19 mouse cellular contexts compared by ENCODE assay signal in the genomic region with DNA sequence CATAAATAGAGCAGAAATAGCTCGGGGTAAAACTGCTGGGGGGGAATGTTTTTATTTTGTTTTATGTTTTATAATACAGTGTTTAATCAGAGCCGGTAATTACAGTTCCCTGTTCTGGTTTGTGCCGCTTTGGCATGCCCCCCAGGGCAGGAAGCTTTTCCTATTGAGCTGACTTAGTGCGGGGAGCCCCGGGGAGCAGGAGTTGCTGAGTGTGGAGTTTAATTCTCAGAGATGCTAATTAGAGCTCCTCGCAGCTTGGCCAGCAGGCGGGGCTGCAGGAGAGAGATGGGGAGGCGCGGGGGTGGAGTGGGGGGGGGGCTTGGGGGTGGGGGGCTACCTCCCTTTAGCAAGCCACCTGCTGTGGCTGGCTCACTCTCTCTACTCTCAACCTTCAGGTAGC.
A peak's percentile ranks its signal among the peaks of the same experiment; 100 is the strongest.
DNase-seq lines count a peak whose midpoint lies in the region; ATAC-seq and TF ChIP-seq lines count a peak whose summit lies in the region.
"Had no signal": no experiment of that assay in that cellular context is flagged by ENCODE, and none has a peak within 500 bp of the region (broad histone marks: within the 10 kb centered on the region; RNA-seq: fewer than 3 reads in every experiment).

No protein-coding gene starts in this region.

- H3K4me2 ChIP-seq in kidney, embryonic 16.5 days (replicated peaks; ENCODE audit: low read depth, low read length), result no peak overlapping the region
- no peak overlapping the region for H3K4me2 ChIP-seq in forebrain, embryonic 16.5 days (ENCODE audit: low read length)
- H3K4me2 ChIP-seq: hindbrain, embryonic 13.5 days; intestine, embryonic 15.5 days; liver, embryonic 15.5 days; lung, embryonic 15.5 days had no signal

- TF ChIP-seq POLR2A in brain, embryonic 14.5 days (IDR thresholded peaks at IDR 0.05; ENCODE audit: borderline replicate concordance, extremely low read depth, insufficient read depth, insufficient read length, poor library complexity, severe bottlenecking), result no peak

- peak; percentile 28; the same call in 1 of the 2 replicates for TF ChIP-seq CTCF in brain, embryonic 14.5 days (IDR thresholded peaks at IDR 0.05; ENCODE audit: borderline replicate concordance, extremely low read depth, insufficient read depth, insufficient read length)

- H3K4me3 ChIP-seq in kidney, embryonic 16.5 days (ENCODE audit: low read length), result no peak overlapping the region
- no peak overlapping the region for H3K4me3 ChIP-seq in forebrain, embryonic 16.5 days (replicated peaks; ENCODE audit: low read length)
- H3K4me3 ChIP-seq: hindbrain, embryonic 13.5 days; intestine, embryonic 15.5 days; limb, embryonic 10.5 days; liver, embryonic 15.5 days; lung, embryonic 15.5 days had no signal

- H3K4me1 ChIP-seq in kidney, embryonic 16.5 days (ENCODE audit: insufficient read depth, low read length), result peaks cover 10% of the 10 kb centered on the region; the same call in 1 of the 2 replicates
- H3K4me1 ChIP-seq in forebrain, embryonic 16.5 days (replicated peaks; ENCODE audit: control insufficient read depth, insufficient read depth, low read length), result peaks cover 20% of the 10 kb centered on the region
- H3K4me1 ChIP-seq: liver, embryonic 15.5 days had no signal

- H3K36me3 ChIP-seq in kidney, embryonic 16.5 days (ENCODE audit: insufficient read depth, low read length), result no peaks in the 10 kb centered on the region
- no peaks in the 10 kb centered on the region for H3K36me3 ChIP-seq in forebrain, embryonic 16.5 days (ENCODE audit: control insufficient read depth, insufficient read depth)
- H3K36me3 ChIP-seq: hindbrain, embryonic 13.5 days; intestine, embryonic 15.5 days; limb, embryonic 10.5 days; liver, embryonic 15.5 days; lung, embryonic 15.5 days had no signal

- H3K9ac ChIP-seq in kidney, embryonic 16.5 days (replicated peaks; ENCODE audit: low read length), result no peak overlapping the region
- H3K9ac ChIP-seq in forebrain, embryonic 16.5 days (replicated peaks; ENCODE audit: low read depth, low read length), result no peak overlapping the region
- H3K9ac ChIP-seq: hindbrain, embryonic 13.5 days; intestine, embryonic 15.5 days; liver, embryonic 15.5 days; lung, embryonic 15.5 days had no signal

- DNase-seq in kidney, postnatal 10 days, result peak; percentile 26
- DNase-seq in retina, postnatal 1 day, result peak; percentile 33
- DNase-seq in retina, embryonic 14.5 days (ENCODE audit: low spot score), result no peak
- DNase-seq in brain, embryonic 14.5 days (ENCODE audit: low read depth), result peak; percentile 79
- no peak for DNase-seq in thymus, postnatal 14 days
- DNase-seq: adrenal gland, postnatal 14 days; cerebellum, adult 11 months; cerebellum, adult 9-11 months; kidney, adult 8-10 months; layer of hippocampus, adult 9-11 months; liver; lung, postnatal 4 days had no signal

- 12% methylated on average over 9 of the region's 9 CpGs for WGBS in kidney, embryonic 16.5 days
- 1% methylated on average over 9 of the region's 9 CpGs for WGBS in forebrain, embryonic 16.5 days

- no peak overlapping the region for H3K27ac ChIP-seq in kidney, embryonic 16.5 days (ENCODE audit: low read length)
- no peak overlapping the region for H3K27ac ChIP-seq in forebrain, embryonic 16.5 days (ENCODE audit: low read length)
- H3K27ac ChIP-seq: hindbrain, embryonic 13.5 days; intestine, embryonic 15.5 days; limb, embryonic 10.5 days; liver, embryonic 15.5 days; lung, embryonic 15.5 days had no signal

- H3K9me3 ChIP-seq in kidney, embryonic 16.5 days (ENCODE audit: low read length), result no peaks in the 10 kb centered on the region
- H3K9me3 ChIP-seq in forebrain, embryonic 16.5 days (ENCODE audit: control insufficient read depth, low read length), result no peaks in the 10 kb centered on the region
- H3K9me3 ChIP-seq: hindbrain, embryonic 13.5 days; intestine, embryonic 15.5 days; limb, embryonic 10.5 days; liver, embryonic 15.5 days; lung, embryonic 15.5 days had no signal

- 0 out of 2 replicates have a peak, but pooled peaks cover 2% of the 10 kb centered on the region for H3K27me3 ChIP-seq in kidney, embryonic 16.5 days (ENCODE audit: insufficient read depth, low read length)
- H3K27me3 ChIP-seq in forebrain, embryonic 16.5 days (replicated peaks; ENCODE audit: control insufficient read depth, insufficient read depth, low read length), result no peaks in the 10 kb centered on the region
- H3K27me3 ChIP-seq: liver, embryonic 15.5 days had no signal

- ATAC-seq in kidney, embryonic 16.5 days (ENCODE audit: low FRiP score, low TSS enrichment), result no peak
- ATAC-seq in forebrain, embryonic 16.5 days, result peak; percentile 49
- ATAC-seq: intestine, embryonic 15.5 days had no signal

Comparison
In these comparisons a context has a peak if more than half of its experiments do, and no peak if none do; other contexts are left out.
1. DNase-seq: peak in kidney, postnatal 10 days (single experiment), retina, postnatal 1 day (single experiment) and brain, embryonic 14.5 days (single experiment); none in retina, embryonic 14.5 days (single experiment) and thymus, postnatal 14 days (single experiment).